Mouse (Mus musculus) stomach, embryonic 15.5 days (tissue): ENCODE measurements around the gene Slc15a1. TPM values are rescaled to one million over a fixed set of nuclear protein-coding genes. Genes with fewer than 3 reads are reported as not detected.

Source experiments
- ATAC-seq: fragments of 200-750 bp; cut with Nextera tagmentation; 2 replicates; pipeline ENCODE4 v1.8.0; 2017; ENCODE audit warnings: low read depth, moderate number of reproducible peaks, moderate TSS enrichment; ENCODE audit not compliant: insufficient read depth, low FRiP score
- H3K27ac ChIP-seq: fragments of 300-500 bp; sonication (generic); 2 replicates; pipeline ENCODE4 v1.5.1; 2015; ENCODE audit warnings: mild to moderate bottlenecking, inconsistent platforms
- H3K27me3 ChIP-seq: fragments of 300-500 bp; sonication (generic); replicated peaks from 2 replicates; pipeline ENCODE4 v1.6.1; 2015; ENCODE audit warnings: inconsistent platforms
- H3K36me3 ChIP-seq: fragments of 300-500 bp; sonication (generic); 2 replicates; pipeline ENCODE4 v1.6.1; 2015; ENCODE audit warnings: inconsistent platforms
- H3K4me1 ChIP-seq: fragments of 300-500 bp; sonication (generic); 2 replicates; pipeline ENCODE4 v1.6.1; 2015; ENCODE audit warnings: inconsistent platforms
- H3K4me2 ChIP-seq: fragments of 300-500 bp; sonication (generic); 2 replicates; pipeline ENCODE4 v1.6.1; 2015; ENCODE audit warnings: mild to moderate bottlenecking, inconsistent platforms
- H3K4me3 ChIP-seq: fragments of 300-500 bp; sonication (generic); replicated peaks from 2 replicates; pipeline ENCODE4 v1.5.1; 2015; ENCODE audit warnings: inconsistent platforms
- H3K9ac ChIP-seq: fragments of 300-500 bp; sonication (generic); 2 replicates; pipeline ENCODE4 v1.6.1; 2015; ENCODE audit warnings: inconsistent platforms
- H3K9me3 ChIP-seq: fragments of 300-500 bp; sonication (generic); 2 replicates; pipeline ENCODE4 v1.6.1; 2016; ENCODE audit warnings: inconsistent platforms
- WGBS: fragments of 180-500 bp; shearing (Covaris S2); methylation state at CpG from one replicate; pipeline ENCODE4 v1.1.7; 2015; 5-methylcytosine and 5-hydroxymethylcytosine counted together
- polyA plus RNA-seq: library from polyadenylated mRNA; unstranded; fragments of >200 nt; fragmentation: Nextera tagmentation; extraction: Ambion mirVana; gene quantifications from 2 replicates; pipeline ENCODE4 v1.2.1, GENCODE M21; 2015

The Slc15a1 gene
- polyA plus RNA-seq, 1 experiment from 2014 or later: 1.6 TPM

DNA sequence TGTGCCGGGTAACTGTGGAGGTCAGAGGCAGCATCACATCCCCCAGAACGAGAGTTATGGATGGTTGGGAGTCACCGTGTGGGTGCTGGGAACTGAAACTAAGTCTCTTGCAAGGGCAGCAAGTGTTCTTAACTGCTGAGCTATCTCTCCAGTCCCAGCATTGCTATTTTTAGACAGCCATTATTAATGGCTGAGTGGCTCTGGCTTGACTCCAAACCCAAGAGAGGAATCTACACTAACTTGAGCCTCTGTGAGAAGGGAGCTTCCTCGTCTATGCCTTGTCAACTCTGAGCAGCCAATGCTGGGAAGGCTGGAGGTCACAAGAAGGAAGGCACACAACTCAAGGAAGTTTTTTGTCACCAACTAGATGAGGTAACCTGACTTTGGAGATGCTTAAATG lies 16.7 kb upstream of the Slc15a1 start:
- Histone ChIP-seq H3K9ac (no peak overlapping the region), H3K36me3 (no peaks in the 10 kb centered on the region), H3K27ac (no peak overlapping the region), H3K4me2 (no peak overlapping the region), H3K27me3 (no peaks in the 10 kb centered on the region), H3K9me3 (no peaks in the 10 kb centered on the region), H3K4me1 (0 out of 2 replicates have a peak, but pooled peaks cover 8% of the 10 kb centered on the region), H3K4me3 (no peak overlapping the region)
- ATAC-seq: no peak
- 53% methylated on average over 4 of the region's 4 CpGs for WGBS

DNA sequence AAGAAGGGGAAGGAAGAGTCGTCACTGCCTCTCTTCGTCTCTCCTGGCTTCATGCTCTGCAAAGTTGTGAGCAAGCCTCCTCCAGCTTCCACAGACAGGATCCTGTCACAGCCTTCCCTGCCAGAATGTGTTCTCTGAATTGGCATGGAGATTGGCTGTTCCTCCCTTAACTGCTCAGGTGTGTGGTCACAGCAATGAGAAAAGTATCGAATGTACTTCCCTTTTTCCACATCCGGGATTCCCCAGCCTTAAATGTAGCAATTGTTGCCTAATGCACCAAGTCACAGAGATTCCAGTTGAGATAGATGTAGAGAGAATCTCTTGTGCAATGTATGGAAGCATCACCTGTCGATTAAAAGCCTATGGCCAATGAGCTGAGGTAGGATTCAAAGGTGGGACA lies 11.8 kb upstream of the Slc15a1 start:
- 0 out of 2 replicates have a peak, but pooled peaks cover 7% of the 10 kb centered on the region for H3K4me1 ChIP-seq
- no peaks in the 10 kb centered on the region for H3K9me3 ChIP-seq
- H3K27me3 ChIP-seq: no peaks in the 10 kb centered on the region
- H3K4me3 ChIP-seq: no peak overlapping the region
- no peak for ATAC-seq
- no peak overlapping the region for H3K4me2 ChIP-seq
- no peak overlapping the region for H3K27ac ChIP-seq
- no peak overlapping the region for H3K9ac ChIP-seq
- no peaks in the 10 kb centered on the region for H3K36me3 ChIP-seq
- 75% methylated on average over 5 of the region's 5 CpGs for whole genome bisulfite sequencing

DNA sequence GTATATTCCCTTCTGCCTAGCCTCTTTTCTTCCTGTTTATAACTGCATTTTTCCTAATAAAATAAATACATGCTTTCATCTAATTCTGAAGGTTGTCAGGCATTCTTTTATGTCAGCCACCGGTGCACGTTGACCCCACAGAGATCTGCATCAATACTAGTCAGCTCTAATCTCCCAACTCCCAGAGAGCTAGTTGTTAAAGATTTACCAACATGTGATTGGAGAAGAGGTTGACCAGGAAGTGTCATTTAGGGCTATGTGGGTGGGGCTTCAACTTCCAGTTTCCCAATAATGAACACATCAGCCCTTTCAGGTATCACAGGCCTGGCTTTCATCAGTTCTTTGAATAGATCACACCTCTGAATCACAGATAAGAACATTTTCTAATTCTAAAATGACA lies 3.9 kb upstream of the Slc15a1 start:
- no peak overlapping the region for H3K4me2 ChIP-seq
- no peak overlapping the region for H3K4me3 ChIP-seq
- no peaks in the 10 kb centered on the region for H3K4me1 ChIP-seq
- no peak for ATAC-seq
- 39% methylated on average over 2 of the region's 2 CpGs for WGBS
- H3K9me3 ChIP-seq: no peaks in the 10 kb centered on the region
- no peak overlapping the region for H3K9ac ChIP-seq
- no peak overlapping the region for H3K27ac ChIP-seq
- H3K27me3 ChIP-seq: peaks cover 19% of the 10 kb centered on the region
- no peaks in the 10 kb centered on the region for H3K36me3 ChIP-seq

DNA sequence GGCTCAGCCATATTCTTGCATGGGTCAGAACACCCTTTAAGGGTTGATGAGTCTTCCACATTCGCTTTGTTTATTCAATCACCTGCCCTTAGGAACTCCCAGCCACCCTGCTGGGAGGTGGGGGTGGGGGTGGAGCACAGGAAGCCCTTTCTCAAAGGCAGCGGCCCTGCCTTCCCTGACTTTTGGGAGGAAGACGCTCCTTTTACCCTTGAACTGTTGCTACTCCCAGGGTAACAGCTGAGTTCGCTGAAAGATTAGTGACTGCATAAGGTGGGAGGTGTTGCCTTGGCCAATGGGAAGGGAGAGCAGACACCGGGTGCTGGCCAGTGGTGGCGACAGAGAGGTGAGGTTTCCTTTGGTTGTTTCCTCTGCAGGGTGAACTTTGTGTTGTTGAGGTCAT lies 1.3 kb upstream of the Slc15a1 start:
- ATAC-seq: 0 out of 2 replicates have a peak, but pooled peaks have one; percentile 35
- no peaks in the 10 kb centered on the region for H3K36me3 ChIP-seq
- no peaks in the 10 kb centered on the region for H3K9me3 ChIP-seq
- no peak overlapping the region for H3K27ac ChIP-seq
- 10% methylated on average over 6 of the region's 6 CpGs for WGBS
- H3K9ac ChIP-seq: no peak overlapping the region
- no peaks in the 10 kb centered on the region for H3K4me1 ChIP-seq
- H3K27me3 ChIP-seq: peaks cover 19% of the 10 kb centered on the region
- no peak overlapping the region for H3K4me2 ChIP-seq
- H3K4me3 ChIP-seq: no peak overlapping the region

DNA sequence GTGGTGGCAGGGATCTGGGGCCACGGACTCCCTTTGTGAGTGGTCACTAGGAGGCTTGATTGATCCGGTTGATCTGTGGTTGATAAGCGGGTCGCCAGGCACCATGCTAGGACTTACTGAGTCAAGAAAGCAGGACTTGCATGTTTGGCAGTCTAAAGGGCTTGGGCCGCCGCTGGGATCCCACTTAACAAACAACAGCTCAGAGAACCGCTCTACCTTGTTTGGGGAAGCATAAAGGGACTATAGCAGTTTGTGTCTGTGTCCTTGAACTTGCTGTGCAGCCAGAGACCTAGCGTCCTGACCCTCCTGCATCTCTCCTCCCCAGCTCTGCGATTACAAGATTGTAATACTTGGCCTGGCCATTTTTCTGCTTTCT lies 421 bp upstream of the Slc15a1 start:
- WGBS: 41% methylated on average over 9 of the region's 9 CpGs
- no peaks in the 10 kb centered on the region for H3K4me1 ChIP-seq
- peak overlapping the region; percentile 27; the same call in 1 of the 2 replicates for H3K4me3 ChIP-seq
- H3K9ac ChIP-seq: no peak overlapping the region
- H3K27ac ChIP-seq: no peak overlapping the region
- ATAC-seq: no peak
- H3K27me3 ChIP-seq: peaks cover 19% of the 10 kb centered on the region
- H3K36me3 ChIP-seq: no peaks in the 10 kb centered on the region
- H3K9me3 ChIP-seq: no peaks in the 10 kb centered on the region
- H3K4me2 ChIP-seq: peak overlapping the region; percentile 52; the same call in 1 of the 2 replicates

DNA sequence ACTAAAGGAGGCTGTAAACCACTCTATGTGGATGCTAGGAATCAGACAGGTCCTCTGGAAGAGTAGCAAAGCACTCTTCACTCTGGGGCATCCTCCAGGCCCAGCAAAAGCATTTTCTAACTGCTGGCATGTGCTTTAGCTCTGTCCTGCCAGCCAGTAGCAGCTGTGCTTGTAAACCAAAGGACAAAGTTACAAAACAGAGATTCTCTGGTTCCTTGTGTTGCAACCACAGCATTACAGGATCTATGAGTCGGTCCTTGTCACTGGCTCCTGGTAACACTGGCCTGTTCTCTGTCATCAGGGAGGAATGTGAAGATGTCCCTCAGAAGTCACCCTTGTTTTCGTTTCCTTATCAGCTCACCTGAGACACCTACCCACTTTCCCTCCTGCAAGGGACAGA lies 4.5 kb downstream of the Slc15a1 start:
- Histone ChIP-seq H3K4me3 (no peak overlapping the region), H3K4me1 (no peaks in the 10 kb centered on the region), H3K4me2 (no peak overlapping the region), H3K27me3 (peaks cover 15% of the 10 kb centered on the region), H3K27ac (no peak overlapping the region), H3K9ac (no peak overlapping the region), H3K36me3 (no peaks in the 10 kb centered on the region), H3K9me3 (no peaks in the 10 kb centered on the region)
- WGBS: 44% methylated on average over 2 of the region's 2 CpGs
- no peak for ATAC-seq

DNA sequence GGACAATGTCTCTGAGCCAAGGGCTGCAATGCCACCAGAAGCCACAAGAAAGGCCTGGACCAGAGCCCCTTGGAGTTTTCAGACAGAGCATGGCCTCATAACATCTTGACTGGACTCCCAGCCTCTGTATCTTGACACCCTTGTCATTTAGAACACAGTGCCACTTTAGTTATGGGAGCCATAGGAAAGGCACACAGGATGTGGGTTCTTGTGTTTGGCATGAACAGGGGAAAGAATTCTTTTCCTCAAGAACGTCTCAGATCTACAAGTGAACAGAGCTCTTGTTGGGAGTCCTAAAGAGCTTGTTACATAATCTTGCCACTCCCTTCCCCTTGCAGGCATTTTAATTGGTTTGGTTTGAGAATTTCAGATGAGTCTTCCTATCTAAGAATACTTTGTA lies 5.3 kb downstream of the Slc15a1 start:
- Histone ChIP-seq H3K4me2 (no peak overlapping the region), H3K4me1 (no peaks in the 10 kb centered on the region), H3K27me3 (peaks cover 8% of the 10 kb centered on the region), H3K4me3 (no peak overlapping the region), H3K36me3 (no peaks in the 10 kb centered on the region), H3K9ac (no peak overlapping the region), H3K9me3 (no peaks in the 10 kb centered on the region), H3K27ac (no peak overlapping the region)
- ATAC-seq: no peak
- 50% methylated on average over 1 of the region's 1 CpGs for WGBS

DNA sequence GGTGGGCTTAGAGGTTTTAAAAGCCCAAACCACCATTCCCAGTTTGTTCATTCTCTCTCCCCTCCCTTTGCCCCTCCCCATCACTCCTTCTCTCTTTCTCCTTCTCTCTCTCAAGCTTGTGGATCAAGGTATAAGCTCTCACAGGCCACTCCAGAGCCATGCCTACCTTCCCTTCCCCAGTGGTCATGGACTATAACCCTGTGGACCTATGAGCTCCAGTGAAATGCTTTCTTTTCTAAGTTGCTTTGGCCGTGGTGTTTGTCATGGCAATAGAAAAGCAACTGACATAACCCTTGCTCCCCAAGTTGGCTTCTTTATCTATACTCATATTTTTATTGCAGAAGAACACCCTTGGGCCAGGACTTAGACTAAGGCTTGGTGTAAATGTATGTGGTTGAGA lies 7.3 kb downstream of the Slc15a1 start:
- 92% methylated on average over 1 of the region's 1 CpGs for WGBS
- ATAC-seq: no peak

DNA sequence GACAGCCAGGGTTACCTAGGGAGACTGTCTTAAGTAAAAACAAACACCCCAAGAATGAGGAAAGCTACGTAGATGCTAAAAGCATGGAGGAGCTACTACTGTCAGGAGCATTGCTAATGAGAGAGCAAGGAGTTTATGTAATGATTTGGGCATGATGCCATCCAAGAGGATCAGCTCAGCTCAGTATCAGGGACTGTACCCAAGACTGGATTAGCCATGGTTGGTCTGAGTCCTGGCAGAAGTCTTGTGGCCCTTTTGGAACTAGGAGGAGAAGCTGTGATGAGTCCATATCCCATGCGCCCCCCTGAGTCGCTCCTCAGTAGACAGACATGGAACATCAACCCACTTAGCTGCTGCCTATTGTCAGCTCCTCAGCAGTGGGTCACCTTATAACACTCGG lies 9.3 kb downstream of the Slc15a1 start:
- no peak overlapping the region for H3K4me3 ChIP-seq
- H3K4me1 ChIP-seq: 0 out of 2 replicates have a peak, but pooled peaks cover 4% of the 10 kb centered on the region
- H3K27ac ChIP-seq: no peak overlapping the region
- ATAC-seq: no peak
- no peaks in the 10 kb centered on the region for H3K36me3 ChIP-seq
- no peak overlapping the region for H3K9ac ChIP-seq
- H3K9me3 ChIP-seq: no peaks in the 10 kb centered on the region
- 84% methylated on average over 4 of the region's 4 CpGs for WGBS
- no peaks in the 10 kb centered on the region; the same call in 1 of the 2 replicates for H3K27me3 ChIP-seq
- H3K4me2 ChIP-seq: no peak overlapping the region

More for the DNA sequence above, 7.3 kb downstream of the Slc15a1 start:
- Histone ChIP-seq H3K27ac (no peak overlapping the region), H3K4me1 (no peaks in the 10 kb centered on the region), H3K4me3 (no peak overlapping the region), H3K36me3 (no peaks in the 10 kb centered on the region), H3K9me3 (no peaks in the 10 kb centered on the region), H3K27me3 (no peaks in the 10 kb centered on the region; the same call in 1 of the 2 replicates), H3K4me2 (no peak overlapping the region), H3K9ac (no peak overlapping the region)

DNA sequence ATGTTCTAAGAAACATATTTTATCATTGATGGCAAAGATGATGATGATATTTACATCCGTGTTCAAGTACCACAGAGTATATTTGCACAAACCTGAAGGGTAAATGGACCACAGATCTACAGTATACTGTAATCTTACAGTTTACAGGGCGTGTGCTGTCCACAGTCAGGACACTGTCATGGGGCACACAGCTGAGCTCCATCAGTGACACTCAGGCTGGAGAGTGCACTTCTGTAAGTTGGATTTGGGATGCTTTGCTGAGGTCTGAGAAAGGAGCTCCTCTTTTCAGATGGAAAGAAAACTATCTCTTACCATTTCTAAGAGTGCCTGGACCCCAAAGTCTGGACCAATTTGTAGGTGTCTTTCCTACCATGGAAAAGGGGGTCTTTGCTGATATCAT lies 9.9 kb downstream of the Slc15a1 start:
- Histone ChIP-seq H3K4me2 (no peak overlapping the region), H3K27me3 (no peaks in the 10 kb centered on the region; the same call in 1 of the 2 replicates), H3K9ac (no peak overlapping the region), H3K9me3 (no peaks in the 10 kb centered on the region), H3K4me3 (no peak overlapping the region), H3K36me3 (no peaks in the 10 kb centered on the region), H3K4me1 (0 out of 2 replicates have a peak, but pooled peaks cover 4% of the 10 kb centered on the region), H3K27ac (no peak overlapping the region)
- 64% methylated on average over 2 of the region's 2 CpGs for WGBS
- no peak for ATAC-seq

DNA sequence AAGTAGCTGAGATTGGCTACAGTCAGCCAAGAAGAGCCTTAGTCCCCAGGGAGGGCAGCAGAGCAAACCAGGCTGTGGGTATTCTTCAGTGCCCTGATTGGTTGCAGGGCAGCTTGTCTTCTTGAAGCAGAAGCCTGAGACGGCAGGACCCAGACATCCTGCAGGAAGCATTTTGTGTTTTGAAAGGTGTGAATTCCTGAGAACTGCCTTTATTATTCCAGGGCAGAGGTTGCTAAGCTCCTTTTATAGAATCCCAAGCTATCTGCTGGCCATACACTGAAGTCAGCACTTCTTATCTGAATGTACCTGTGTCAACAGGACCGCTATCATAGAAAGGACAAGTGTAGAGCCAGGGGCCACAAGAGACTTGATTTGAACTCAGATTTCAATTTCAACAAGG lies 10.8 kb downstream of the Slc15a1 start:
- H3K9ac ChIP-seq: no peak overlapping the region
- no peaks in the 10 kb centered on the region for H3K36me3 ChIP-seq
- no peak overlapping the region for H3K27ac ChIP-seq
- no peak overlapping the region for H3K4me2 ChIP-seq
- no peak overlapping the region for H3K4me3 ChIP-seq
- WGBS: 38% methylated on average over 2 of the region's 2 CpGs
- H3K9me3 ChIP-seq: no peaks in the 10 kb centered on the region
- ATAC-seq: no peak
- 0 out of 2 replicates have a peak, but pooled peaks cover 4% of the 10 kb centered on the region for H3K4me1 ChIP-seq
- H3K27me3 ChIP-seq: no peaks in the 10 kb centered on the region; the same call in 1 of the 2 replicates

DNA sequence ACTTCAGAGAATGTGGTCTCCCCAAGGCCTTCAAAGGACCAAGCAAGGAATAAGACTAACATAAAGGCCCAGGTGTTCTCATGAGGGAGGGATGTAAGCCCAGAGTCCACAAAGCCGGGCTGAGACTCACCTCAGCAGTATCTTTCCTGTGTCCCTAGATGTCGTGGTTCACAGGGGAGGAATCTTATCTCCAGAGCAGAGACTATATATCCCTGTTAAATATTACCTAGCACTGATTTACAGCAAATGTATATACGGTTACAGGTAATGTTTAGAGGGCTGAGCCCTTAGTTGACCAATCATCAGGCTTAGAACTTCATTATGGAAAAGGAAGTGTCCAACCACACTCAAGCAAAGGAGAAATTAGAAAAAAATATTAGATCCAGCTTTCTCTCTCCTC lies 11.3 kb downstream of the Slc15a1 start:
- 47% methylated on average over 3 of the region's 3 CpGs for WGBS
- H3K27ac ChIP-seq: no peak overlapping the region
- no peak overlapping the region for H3K9ac ChIP-seq
- H3K9me3 ChIP-seq: no peaks in the 10 kb centered on the region
- H3K4me1 ChIP-seq: 0 out of 2 replicates have a peak, but pooled peaks cover 4% of the 10 kb centered on the region
- no peak for ATAC-seq
- no peak overlapping the region for H3K4me3 ChIP-seq
- H3K27me3 ChIP-seq: no peaks in the 10 kb centered on the region; the same call in 1 of the 2 replicates
- no peaks in the 10 kb centered on the region for H3K36me3 ChIP-seq
- H3K4me2 ChIP-seq: no peak overlapping the region

DNA sequence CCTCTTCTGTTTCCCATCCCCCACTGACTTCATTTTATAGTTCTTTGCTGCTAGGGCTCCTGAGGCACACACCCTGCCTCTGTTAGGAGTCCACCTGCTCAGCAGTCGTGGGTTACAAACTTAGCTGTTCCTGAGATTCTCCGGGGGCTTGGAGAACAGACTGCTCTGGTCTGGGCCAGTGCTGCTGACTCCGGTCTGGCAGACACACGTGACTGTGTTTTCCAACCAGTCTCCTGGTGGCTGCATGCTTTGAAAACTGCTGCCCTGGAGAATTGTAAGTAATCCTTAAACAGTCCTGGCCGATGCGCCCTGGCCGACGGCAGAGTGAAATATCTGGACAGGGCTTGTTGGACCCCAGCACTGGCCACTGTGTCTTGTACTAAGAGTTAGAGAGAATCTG lies 12.7 kb downstream of the Slc15a1 start:
- ATAC-seq: no peak
- Histone ChIP-seq H3K9ac (no peak overlapping the region), H3K27me3 (no peaks in the 10 kb centered on the region; the same call in 1 of the 2 replicates), H3K4me3 (no peak overlapping the region), H3K36me3 (no peaks in the 10 kb centered on the region), H3K4me2 (no peak overlapping the region), H3K27ac (no peak overlapping the region), H3K9me3 (no peaks in the 10 kb centered on the region), H3K4me1 (0 out of 2 replicates have a peak, but pooled peaks cover 4% of the 10 kb centered on the region)
- 55% methylated on average over 8 of the region's 8 CpGs for WGBS
